14 mouse cellular contexts compared by ENCODE assay signal in genomic region chr7:30540572-30540971, GRCm38 (mm10).
"Had no signal": no experiment of that assay in that cellular context is flagged by ENCODE, and none has a peak within 500 bp of the region (broad histone marks: within the 10 kb centered on the region; RNA-seq: fewer than 3 reads in every experiment).

No protein-coding gene starts in this region.

- H3K9me3 ChIP-seq: limb, embryonic 15.5 days; liver, embryonic 13.5 days; midbrain, embryonic 13.5 days; neural tube, embryonic 15.5 days had no signal

- H3K27me3 ChIP-seq: limb, embryonic 15.5 days; liver, embryonic 13.5 days; midbrain, embryonic 13.5 days; neural tube, embryonic 15.5 days had no signal

- H3K4me2 ChIP-seq: limb, embryonic 15.5 days; liver, embryonic 13.5 days; midbrain, embryonic 13.5 days; neural tube, embryonic 15.5 days had no signal

- ATAC-seq: midbrain, embryonic 13.5 days had no signal

- H3K4me3 ChIP-seq: limb, embryonic 15.5 days; liver, embryonic 13.5 days; midbrain, embryonic 13.5 days; myocyte; neural tube, embryonic 15.5 days had no signal

- H3K9ac ChIP-seq: limb, embryonic 15.5 days; liver, embryonic 13.5 days; midbrain, embryonic 13.5 days; neural tube, embryonic 15.5 days had no signal

- DNase-seq: kidney, adult 8-10 months; kidney, postnatal 36 days; layer of hippocampus, adult 9-11 months; layer of hippocampus, postnatal 36 days; liver, embryonic 13.5 days; lung, adult 18-20 months; thymus, adult 2 months; thymus, postnatal 25 days had no signal

- H3K27ac ChIP-seq: kidney, postnatal 0 days; limb, embryonic 15.5 days; liver, embryonic 13.5 days; midbrain, embryonic 13.5 days; neural tube, embryonic 15.5 days; stomach, postnatal 0 days had no signal
